Mouse (Mus musculus) limb, embryonic 14.5 days (tissue): ENCODE results near the gene Mapk14. TPM values are rescaled to one million over a fixed set of nuclear protein-coding genes. Genes with fewer than 3 reads are reported as not detected.
A peak's percentile ranks its signal among the peaks of the same experiment; 100 is the strongest.

Experiments
- ATAC-seq: fragments of 200-750 bp; cut with Nextera tagmentation; 2 replicates; pipeline ENCODE4 v1.8.0; 2017; ENCODE audit warnings: low read depth, moderate number of reproducible peaks, moderate TSS enrichment; ENCODE audit not compliant: low FRiP score
- DNase-seq: peaks from one replicate; pipeline ENCODE4 v3.0.0-alpha.2; 2015; ENCODE audit warnings: low spot score
- H3K27ac ChIP-seq: fragments of 300-500 bp; sonication (generic); replicated peaks from 2 replicates; pipeline ENCODE4 v1.5.1; 2014; ENCODE audit warnings: low read depth, mild to moderate bottlenecking, low read length, moderate library complexity, mixed read lengths
- H3K27me3 ChIP-seq: fragments of 300-500 bp; sonication (generic); 2 replicates; pipeline ENCODE4 v1.6.1; 2014; ENCODE audit warnings: low read length, mixed read lengths; ENCODE audit not compliant: control insufficient read depth, insufficient read depth
- H3K36me3 ChIP-seq: fragments of 300-500 bp; sonication (generic); 2 replicates; pipeline ENCODE4 v1.6.1; 2014; ENCODE audit warnings: mild to moderate bottlenecking, low read length, moderate library complexity, mixed read lengths; ENCODE audit not compliant: control insufficient read depth, insufficient read depth
- H3K4me1 ChIP-seq: fragments of 300-500 bp; sonication (generic); 2 replicates; pipeline ENCODE4 v1.6.1; 2014; ENCODE audit warnings: antibody characterized with exemption, low read length, mixed read lengths; ENCODE audit not compliant: control insufficient read depth, insufficient read depth
- H3K4me2 ChIP-seq: fragments of 300-500 bp; sonication (generic); replicated peaks from 2 replicates; pipeline ENCODE4 v1.6.1; 2014; ENCODE audit warnings: low read depth, mild to moderate bottlenecking, low read length, moderate library complexity; ENCODE audit not compliant: severe bottlenecking
- H3K4me3 ChIP-seq: fragments of 300-500 bp; sonication (generic); replicated peaks from 2 replicates; pipeline ENCODE4 v1.5.1; 2014; ENCODE audit warnings: low read length
- H3K9ac ChIP-seq: fragments of 300-500 bp; sonication (generic); 2 replicates; pipeline ENCODE4 v1.6.1; 2014; ENCODE audit warnings: mild to moderate bottlenecking, low read depth, low read length, moderate library complexity; ENCODE audit not compliant: severe bottlenecking
- H3K9me3 ChIP-seq: fragments of 300-500 bp; sonication (generic); 2 replicates; pipeline ENCODE4 v1.6.1; 2016; ENCODE audit warnings: low read length; ENCODE audit not compliant: control insufficient read depth
- POLR2A ChIP-seq: fragments of 200-500 bp; IDR thresholded peaks from 2 replicates; pipeline ENCODE4 v1.8.0; 2012; ENCODE audit warnings: inconsistent platforms, mild to moderate bottlenecking, moderate library complexity, borderline replicate concordance; ENCODE audit not compliant: insufficient read depth, insufficient read length; ENCODE audit errors: extremely low read depth
- WGBS: fragments of 180-500 bp; shearing (Covaris S2); extraction: QIAGEN DNeasy Blood & Tissue Kit; methylation state at CpG from one replicate; pipeline ENCODE4 v1.1.7; 2014; 5-methylcytosine and 5-hydroxymethylcytosine counted together
- polyA plus RNA-seq, 2 experiments: library from polyadenylated mRNA; depleted of rRNA in 1 of 2; stranded (reverse) in 1 of 2; unstranded in 1 of 2; fragments of >200 nt; fragmentation: Nextera tagmentation in 1 of 2; extraction: Ambion mirVana in 1 of 2; gene quantifications; 2 replicates each; pipeline versions ENCODE4 v1.2.1 to v1.2.3; 2012 to 2014

Mapk14 gene
- polyA plus RNA-seq, 2 experiments: 53.8 to 74.1 TPM

DNA sequence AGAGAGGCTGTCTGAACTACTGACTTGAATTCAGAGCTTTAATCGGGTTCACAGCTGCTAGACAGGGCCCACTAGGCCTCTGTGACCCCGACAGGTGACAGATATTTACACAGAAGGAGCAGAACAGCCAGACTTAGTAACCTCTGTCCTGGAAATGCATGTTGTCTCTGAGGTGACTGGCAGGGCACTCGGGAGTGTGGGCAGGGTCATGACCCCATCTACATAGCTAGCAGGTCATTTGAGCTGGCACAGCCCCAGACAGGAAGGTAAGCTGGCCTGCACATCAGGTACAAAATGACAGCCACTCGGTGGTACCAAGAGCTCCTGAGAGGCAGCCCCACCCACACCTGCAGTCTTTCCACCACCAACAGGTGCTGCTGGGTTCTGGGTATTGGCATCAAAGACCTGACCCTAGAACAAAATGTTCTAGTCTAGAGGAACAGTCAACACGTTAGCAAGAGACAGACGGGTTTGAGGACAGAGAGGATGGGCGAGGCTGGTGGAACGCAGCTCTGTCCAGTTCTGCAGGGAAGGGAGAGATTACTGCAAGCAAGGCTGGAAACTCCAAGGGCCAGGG, 69.7 kb downstream of the Mapk14 start:
- no peak overlapping the region for H3K4me2 ChIP-seq
- ATAC-seq: no peak
- H3K9me3 ChIP-seq: no peaks in the 10 kb centered on the region
- WGBS: 71% methylated on average over 8 of the region's 8 CpGs
- no peak overlapping the region for H3K4me3 ChIP-seq
- no peak for DNase-seq
- no peak for TF ChIP-seq POLR2A
- H3K4me1 ChIP-seq: no peaks in the 10 kb centered on the region
- no peaks in the 10 kb centered on the region for H3K27me3 ChIP-seq
- H3K27ac ChIP-seq: no peak overlapping the region
- H3K9ac ChIP-seq: no peak overlapping the region
- no peaks in the 10 kb centered on the region for H3K36me3 ChIP-seq

DNA sequence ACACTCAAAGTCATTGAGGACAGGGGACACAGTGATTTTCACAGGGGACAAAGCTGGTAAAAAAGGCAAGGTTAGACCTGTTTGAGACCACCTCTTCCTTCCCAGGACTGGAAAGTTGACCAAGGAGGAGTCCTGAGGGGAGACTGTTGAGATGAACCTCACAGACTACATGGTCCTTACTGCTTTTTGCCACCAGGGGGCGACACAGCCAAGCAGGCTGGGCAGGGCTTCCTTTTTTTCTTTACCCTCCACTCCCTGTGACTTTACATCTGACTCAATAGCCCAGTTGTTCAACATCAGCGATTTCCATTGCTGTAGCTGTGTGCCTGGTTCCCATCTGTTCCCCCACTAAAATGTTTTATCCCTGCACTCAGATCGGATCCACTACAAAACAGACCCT, 70.7 kb downstream of the Mapk14 start:
- H3K36me3 ChIP-seq: no peaks in the 10 kb centered on the region
- peak; percentile 49 for DNase-seq
- H3K4me3 ChIP-seq: no peak overlapping the region
- H3K4me1 ChIP-seq: no peaks in the 10 kb centered on the region
- WGBS: 14% methylated on average over 3 of the region's 3 CpGs
- H3K27ac ChIP-seq: no peak overlapping the region
- H3K27me3 ChIP-seq: no peaks in the 10 kb centered on the region
- H3K4me2 ChIP-seq: no peak overlapping the region
- no peaks in the 10 kb centered on the region for H3K9me3 ChIP-seq
- no peak for ATAC-seq
- no peak overlapping the region for H3K9ac ChIP-seq
- no peak for TF ChIP-seq POLR2A

DNA sequence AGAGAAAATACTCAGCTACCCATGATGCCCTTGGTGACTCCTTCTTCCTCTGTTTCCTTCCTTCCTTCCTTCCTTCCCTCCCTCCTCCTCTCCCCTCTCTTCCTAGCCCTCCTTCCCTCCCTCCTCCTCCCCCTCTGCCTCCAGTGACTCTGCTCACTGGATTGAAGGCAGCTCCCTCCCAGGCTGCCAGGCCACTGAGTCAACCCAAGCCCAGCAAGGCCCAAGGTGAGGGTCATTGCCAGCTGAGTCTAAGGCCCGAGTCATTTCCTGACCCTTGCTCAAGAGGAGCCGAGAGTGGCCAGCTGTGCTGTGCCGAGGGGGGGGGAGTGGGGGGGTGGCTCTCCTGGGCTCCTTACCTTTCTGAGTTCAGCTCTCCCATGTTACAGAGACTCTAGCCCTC, 75.1 kb downstream of the Mapk14 start:
- TF ChIP-seq POLR2A: no peak
- no peak for ATAC-seq
- Histone ChIP-seq H3K4me3 (no peak overlapping the region), H3K9ac (no peak overlapping the region), H3K36me3 (no peaks in the 10 kb centered on the region), H3K4me1 (peaks cover 7% of the 10 kb centered on the region; the same call in 1 of the 2 replicates), H3K27me3 (peaks cover 12% of the 10 kb centered on the region), H3K27ac (no peak overlapping the region), H3K4me2 (no peak overlapping the region), H3K9me3 (no peaks in the 10 kb centered on the region)
- 51% methylated on average over 3 of the region's 3 CpGs for WGBS
- no peak for DNase-seq

DNA sequence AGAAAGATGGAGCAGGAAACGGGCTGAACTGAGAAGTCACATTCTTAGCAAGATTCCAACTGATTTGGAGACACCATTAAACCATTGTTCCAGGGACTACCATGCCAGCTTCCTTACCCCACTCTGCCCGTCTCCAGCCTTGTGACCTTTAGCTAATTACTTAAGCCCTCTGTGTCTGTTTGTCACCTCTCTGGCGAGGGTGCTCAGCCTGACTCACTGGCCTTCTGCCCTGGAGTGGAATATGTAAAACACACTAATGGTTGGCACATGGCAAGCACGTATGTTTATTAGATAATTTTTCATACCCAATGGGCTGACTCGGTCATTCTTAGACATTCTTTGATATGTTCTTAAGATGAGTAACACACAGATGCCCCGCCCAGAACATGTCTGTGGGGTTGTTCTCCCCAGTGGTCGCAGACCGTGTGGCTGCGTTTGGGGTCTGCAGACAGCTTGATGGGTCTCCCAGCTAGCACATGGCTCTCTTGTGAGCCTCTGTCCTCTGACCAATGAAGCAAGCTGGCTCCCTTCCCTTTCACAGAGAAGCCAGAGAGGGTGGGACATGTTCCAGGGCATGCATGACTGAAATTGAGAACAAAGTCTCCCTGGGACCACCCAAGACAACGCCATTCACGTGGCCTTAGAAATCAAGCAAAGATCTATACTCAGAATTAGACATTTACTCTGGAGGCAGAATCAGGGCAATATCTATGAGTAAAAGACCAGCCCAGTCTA, 75.8 kb downstream of the Mapk14 start:
- H3K27me3 ChIP-seq: peaks cover 12% of the 10 kb centered on the region
- 68% methylated on average over 11 of the region's 11 CpGs for WGBS
- no peak overlapping the region for H3K9ac ChIP-seq
- H3K4me2 ChIP-seq: no peak overlapping the region
- no peaks in the 10 kb centered on the region for H3K9me3 ChIP-seq
- no peak overlapping the region for H3K4me3 ChIP-seq
- no peaks in the 10 kb centered on the region for H3K36me3 ChIP-seq
- H3K27ac ChIP-seq: no peak overlapping the region
- H3K4me1 ChIP-seq: peaks cover 7% of the 10 kb centered on the region; the same call in 1 of the 2 replicates
- no peak for TF ChIP-seq POLR2A
- DNase-seq (no peak), ATAC-seq (no peak)

DNA sequence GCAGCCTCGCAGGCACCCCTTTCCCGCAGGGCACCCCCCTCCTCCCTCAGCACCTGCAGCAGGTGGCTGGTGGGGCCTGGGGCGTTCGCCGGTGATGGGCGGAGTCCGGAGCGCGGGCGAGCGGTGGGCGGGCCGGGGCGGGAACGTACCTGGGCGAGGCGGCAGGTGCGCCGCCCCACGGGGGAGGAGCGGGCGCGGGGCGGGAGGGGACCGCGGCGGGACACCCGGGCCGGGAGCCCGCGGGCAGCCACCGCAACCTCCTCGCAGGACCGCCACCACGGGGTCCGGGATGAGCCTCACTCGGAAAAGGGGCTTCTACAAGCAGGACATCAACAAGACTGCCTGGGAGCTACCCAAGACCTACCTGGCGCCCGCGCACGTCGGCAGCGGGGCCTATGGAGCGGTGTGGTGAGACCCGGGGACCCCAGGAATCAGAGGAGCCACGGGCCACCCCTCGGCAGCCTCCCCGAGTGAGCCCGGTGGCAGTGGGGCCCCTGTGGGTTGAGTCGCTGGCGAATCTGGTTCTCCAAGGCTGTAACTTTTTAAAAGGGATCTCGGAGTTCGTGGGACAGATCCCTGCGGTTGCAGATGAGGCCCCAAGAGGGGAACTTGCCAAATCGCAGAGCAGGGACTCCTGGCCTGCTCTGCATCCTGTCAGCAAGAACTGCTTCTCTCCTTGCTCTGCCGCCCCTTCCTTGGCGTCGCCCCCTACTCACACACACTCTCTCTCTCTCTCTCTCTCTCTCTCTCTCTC, 78.2 kb downstream of the Mapk14 start, which contains the start of gene Mapk13:
Mapk13 (plus strand) TSS at position 177 of the 754 bp plus-strand sequence.
- DNase-seq (peak; percentile 39), ATAC-seq (peak; percentile 37; the same call in 1 of the 2 replicates)
- H3K36me3 ChIP-seq: no peaks in the 10 kb centered on the region
- H3K4me2 ChIP-seq: peak within 1 kb of the TSS; percentile 92
- peaks cover 12% of the 10 kb centered on the region for H3K27me3 ChIP-seq
- H3K9ac ChIP-seq: peak within 1 kb of the TSS; percentile 52
- H3K4me3 ChIP-seq: peak within 1 kb of the TSS; percentile 47
- no peaks in the 10 kb centered on the region for H3K9me3 ChIP-seq
- no peak for TF ChIP-seq POLR2A
- 2% methylated on average over 33 of the region's 58 CpGs for WGBS
- H3K27ac ChIP-seq: no peak within 1 kb of the TSS
- H3K4me1 ChIP-seq: peaks cover 7% of the 10 kb centered on the region; the same call in 1 of the 2 replicates
